Mouse (Mus musculus) heart, adult 8-10 months (tissue): ENCODE results near the gene Abhd10. TPM values are rescaled to one million over a fixed set of nuclear protein-coding genes. Genes with fewer than 3 reads are reported as not detected.

ENCODE experiments used
- DNase-seq: peaks from one replicate; pipeline ENCODE4 v3.0.0; 2022; ENCODE audit warnings: low spot score
- total RNA-seq, 4 experiments: library from RNA; stranded (reverse); gene quantifications; 2 replicates each; pipeline ENCODE4 v1.2.4; 2022

Abhd10 gene
- total RNA-seq: 10 to 100 TPM; 16.5 to 20.8 (median 17.1) TPM

DNA sequence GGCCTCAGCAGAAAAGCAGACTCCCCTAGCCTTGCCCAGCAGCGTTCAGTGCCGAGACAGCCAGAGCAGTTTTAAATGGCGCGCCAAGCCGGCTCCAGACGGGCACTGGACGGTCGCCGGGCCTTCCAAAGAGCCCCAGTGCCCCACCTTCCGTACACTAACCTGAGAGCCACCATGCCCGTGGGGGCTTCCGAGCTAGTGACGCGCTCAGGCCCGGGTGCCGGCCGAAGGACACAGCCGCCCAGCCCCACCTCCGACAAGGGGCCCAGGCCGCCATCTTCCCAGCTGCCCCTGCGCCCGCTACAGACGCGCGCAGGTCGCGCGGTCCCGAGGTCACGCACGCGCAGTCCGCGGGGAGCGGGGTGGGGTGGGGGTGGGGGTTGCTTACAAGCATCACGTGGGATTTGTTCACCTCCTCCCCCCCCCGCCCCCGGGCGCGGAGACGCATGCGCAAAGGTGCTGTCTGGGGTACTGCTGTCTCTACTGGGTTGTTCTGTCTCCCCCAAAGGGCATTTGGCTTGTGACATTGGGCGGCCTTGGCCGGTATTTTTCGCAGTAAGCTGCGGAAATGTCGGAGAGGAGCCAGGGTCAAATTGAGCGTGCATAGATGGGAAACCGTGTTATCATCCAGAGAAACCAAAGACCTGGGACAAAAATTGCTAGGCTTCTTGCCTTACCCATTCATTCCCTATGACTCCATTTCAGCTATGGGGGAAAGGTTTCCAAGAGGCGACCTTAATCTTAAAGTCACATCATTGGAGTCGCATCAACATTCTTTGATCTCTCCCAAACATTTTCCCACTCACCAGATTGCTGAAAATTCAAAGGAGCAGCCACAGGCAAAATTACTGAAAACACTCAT is at the start of gene Abhd10:
Gene Abhd10 (minus strand): TSS at position 341 of the 862 bp plus-strand sequence.
- DNase-seq: peak; percentile 94

DNA sequence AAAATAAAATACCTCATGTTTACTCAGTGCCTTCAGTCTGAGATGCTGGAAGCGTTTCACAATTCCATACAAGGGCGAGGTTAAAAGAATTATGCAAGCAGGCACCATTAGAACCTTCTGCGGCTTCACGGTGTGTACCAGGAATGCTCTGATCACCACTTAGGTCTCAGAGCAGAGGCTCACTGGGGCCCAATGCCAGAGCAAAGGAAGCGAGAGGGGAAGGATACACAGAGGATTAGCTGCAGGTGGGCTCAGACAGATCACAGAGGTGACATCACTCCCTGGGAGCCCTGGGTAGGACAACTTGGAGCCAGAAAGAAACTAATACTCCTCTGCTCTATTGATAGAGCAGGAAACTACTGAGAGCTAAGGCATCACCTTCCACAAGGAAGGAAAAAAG is 48.5 kb upstream of the Abhd10 start:
- no peak for DNase-seq

DNA sequence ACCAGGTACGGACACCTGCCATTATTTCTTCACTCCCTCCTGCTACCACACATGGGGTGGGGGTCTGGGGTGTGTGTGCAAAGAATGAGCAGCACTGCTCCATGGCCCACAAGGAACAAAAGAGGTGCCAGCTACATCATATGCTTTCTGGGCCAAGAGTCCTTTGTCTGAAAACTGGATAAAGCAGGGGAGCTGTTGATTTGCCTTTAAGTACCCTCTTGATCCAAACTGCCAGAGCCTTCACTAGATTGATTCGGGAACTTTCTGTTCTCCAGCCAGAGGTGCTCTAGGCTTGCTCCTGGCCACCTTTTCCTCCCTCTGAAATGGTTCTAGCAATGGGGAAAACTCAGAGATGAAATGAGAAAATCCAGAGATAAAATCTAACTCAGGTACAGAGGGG is 46.6 kb upstream of the Abhd10 start:
- DNase-seq: no peak

DNA sequence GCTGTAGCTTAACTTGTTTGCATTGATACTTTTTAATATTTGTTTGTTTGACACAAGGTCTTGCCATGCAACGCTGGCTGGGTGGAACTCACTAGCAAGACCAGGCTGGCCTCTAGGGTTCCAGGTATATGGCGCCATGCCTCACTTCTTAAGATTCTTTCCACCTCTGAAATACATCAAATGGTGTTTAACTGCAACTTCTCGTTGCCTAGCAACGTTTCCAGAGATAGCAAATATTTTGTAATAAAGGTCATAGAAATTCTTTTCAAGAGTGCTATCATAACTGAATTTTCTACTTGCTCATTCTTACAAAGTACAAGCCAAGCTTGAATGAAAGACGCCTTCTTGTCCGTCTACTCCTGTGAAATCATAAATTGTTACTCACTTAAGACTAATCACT is 44.9 kb upstream of the Abhd10 start:
- DNase-seq: no peak

DNA sequence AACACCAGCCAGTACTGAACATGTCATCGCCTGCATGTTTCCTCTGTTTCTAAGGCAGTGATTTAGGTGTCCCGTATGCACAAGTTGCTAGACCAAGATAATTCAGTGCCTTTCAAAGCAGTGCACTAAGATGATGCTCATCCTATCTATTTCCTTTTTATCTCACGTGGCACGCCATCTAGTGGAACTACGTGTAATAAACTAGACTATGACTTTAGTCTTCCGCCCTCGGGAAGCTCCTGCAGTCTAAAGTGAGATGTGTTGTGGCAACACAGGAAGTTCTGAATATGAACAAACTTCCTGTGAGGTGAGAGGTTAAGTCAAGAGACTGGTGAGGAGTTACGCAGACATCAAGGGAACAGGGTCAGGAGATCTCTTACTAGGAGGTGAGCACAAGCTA is 43.9 kb upstream of the Abhd10 start:
- no peak for DNase-seq

DNA sequence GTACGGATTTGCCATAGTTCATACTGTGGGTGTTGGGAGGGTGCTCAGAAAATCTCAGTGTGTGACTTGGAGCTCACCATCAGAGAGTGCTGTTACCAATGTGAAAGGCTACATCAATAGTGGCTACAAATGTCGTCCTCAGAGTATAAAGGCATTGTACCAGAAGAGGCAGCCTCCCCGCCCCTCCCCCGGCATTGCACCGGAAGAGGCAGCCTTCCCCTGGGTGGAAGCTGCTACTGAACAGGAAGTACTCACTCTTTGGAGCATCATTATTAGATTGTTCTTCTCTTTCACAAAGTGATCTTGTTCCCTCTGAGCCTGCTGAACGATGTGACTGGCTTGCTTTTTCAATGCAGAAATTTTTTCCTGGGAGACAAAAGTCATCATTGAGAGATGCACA is 37.2 kb upstream of the Abhd10 start:
- no peak for DNase-seq

DNA sequence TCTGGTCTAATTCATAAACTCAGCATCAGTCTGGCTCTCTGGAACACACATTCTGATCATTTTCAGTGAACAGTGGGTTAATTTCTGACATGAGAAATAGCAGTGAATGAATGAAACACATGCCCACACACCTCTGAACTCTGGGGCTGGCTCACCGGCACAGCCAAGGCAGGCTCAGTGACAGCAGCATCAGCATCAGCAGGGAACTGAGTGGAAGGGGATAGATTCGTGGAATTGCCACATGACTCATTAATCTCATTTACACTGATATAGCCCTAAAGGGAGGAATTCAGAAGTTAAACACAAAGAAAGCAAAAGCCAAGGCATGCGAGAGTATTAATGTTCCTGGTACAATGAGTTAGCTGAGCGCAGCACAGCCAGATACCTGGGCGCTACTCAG is 32.1 kb upstream of the Abhd10 start:
- DNase-seq: no peak

DNA sequence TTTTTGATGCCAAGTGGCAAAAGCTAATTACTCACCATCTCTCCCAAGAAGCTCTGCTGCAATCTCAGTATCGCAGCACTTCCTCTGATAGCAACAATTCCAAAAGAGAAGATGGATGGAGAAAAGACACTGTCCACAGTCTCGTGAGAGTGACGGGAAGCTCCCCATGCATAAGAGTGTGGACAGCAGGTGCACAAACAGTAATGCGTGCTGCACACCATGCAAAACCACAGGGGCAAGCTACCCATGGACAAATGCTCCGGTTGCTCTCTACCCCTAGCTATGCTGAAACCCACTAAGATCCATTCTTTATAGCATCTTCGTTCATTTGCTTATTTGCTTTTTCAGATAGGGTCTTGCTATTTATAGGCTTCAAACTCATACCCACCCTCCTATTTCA is 28.2 kb upstream of the Abhd10 start:
- no peak for DNase-seq

DNA sequence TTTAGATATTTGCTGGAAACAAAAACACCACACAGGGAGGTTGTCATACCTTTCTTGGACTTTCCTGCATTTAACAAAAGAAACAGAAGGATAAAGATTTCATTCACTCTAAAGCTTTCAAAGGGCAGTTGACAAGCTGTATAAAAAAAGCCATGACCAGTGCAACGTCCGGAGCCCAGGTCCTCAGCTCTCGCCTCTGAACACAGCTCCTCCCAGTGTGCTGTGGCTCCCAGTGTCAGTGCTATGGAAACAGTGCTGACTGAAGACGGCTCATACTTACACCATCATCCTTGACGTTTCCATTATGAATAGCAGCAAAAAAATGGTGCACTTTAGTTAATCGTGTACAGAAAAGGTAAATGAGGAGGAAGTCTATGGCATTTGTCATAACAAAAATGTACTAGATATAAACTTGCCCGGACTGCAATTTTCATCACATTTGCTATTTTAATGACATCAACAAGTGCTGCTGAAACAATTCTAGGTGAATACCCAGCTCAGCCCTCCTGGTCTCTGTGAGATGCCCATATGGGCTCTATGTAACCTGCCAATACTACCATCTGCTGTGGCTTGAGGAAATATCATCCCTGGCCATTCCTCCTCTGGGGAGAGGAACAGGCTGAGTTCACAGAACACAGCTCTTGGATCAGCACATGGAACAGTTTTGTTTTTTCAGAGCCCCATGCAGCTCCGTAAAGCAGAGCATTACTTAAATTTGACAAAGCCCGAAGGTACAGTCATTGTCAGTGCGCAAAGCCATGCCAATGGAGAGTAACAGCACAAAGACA is 25.3 kb upstream of the Abhd10 start:
- no peak for DNase-seq

DNA sequence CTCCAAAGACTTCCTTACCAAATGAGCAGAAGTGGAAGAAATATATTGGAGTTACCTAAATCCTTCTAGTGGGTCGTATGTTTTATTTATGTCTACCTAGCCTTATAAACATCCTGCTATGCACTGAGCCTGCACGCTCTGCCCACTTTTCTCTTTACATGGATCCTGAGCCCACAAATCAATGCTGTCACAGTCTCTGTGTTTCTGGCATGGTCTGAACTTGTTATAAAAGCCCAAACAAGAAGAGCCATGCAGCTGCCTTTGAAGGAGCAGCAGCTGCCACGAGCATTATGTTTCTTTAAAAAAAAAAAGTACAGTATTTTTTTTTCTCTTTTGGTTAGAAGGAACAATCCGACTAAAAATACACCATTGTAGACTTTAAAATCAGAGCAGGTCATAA is 24.7 kb upstream of the Abhd10 start:
- no peak for DNase-seq

DNA sequence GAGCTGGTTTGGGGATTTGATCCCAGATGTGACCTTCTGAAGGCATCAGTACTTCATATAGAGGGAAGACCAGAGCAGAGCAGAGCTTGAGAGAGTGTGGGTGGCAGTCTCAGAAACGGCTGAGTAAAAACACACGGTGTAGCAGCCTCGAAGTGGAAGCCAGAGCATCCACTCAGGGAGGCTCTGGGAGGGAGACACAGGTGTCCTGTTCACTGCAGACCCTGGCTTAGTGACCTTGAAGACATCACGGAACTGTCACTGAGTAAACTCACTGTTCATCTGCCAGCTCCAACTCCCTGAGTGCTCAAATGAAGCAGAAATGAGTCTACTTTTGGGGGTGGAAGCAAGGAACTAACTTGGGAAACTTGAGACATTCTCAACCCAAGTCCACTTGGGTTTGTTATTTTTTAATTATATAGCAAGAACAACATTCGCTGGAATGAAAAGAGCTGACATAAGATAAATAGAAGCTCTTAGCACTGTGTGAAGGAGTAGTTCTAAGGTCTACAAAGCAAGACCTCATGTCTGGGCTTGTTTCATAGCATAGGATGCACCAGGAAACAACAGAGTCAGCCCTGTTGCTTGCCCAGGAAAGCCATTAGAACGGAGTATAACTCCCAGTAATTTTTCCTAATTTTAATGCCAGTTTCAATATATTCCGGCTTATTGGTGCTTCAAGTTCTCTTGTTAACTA is 23.2 kb upstream of the Abhd10 start:
- no peak for DNase-seq

DNA sequence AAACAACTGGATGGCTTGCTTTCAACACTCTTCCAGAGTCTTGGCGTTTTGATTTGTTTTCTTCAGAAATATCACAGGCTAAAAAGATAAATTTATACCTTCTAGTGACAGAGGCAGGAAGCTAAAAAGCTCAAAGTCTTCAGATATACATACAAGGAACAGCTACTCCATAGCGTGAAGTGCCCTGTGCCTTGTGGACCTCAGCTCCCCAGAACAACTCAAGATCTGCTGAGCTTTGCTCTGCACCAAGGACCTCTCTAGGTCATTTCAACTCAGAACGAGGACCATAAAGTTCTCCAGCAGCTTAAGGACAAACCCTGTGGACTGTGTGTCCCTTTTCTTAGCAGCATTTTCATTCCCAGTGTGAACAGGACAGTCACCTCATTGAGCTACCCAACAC is 22.3 kb upstream of the Abhd10 start:
- DNase-seq: no peak

DNA sequence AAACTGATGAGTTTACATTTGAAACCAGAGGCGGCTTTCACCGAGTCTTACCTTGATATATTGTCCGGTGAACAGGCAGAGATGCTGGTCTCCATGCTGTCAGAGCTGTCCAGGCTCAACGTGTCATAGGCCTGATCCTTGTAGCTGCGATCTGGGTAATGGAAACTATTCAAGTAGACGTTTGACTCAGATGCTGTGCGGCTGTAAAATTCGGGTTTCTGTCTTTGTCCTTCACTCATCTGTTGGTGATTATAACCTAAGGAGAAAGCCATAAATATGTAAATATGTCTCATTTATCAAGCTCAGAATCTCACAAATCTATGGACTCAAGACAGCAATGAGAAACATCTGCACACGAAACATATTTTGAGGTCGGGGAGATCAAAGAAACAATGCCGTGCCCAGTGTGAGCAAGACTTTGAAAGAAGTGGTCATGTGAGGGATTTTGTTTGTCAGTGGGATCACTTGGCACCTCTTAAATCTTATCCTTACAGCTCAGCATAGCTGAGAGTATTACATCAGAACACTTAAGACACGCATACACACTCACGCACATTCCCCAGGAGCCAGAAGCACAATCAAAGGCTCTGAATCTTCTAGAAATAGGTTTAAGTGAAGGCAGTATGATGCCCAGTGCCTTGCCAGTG is 20.2 kb upstream of the Abhd10 start:
- DNase-seq: no peak

DNA sequence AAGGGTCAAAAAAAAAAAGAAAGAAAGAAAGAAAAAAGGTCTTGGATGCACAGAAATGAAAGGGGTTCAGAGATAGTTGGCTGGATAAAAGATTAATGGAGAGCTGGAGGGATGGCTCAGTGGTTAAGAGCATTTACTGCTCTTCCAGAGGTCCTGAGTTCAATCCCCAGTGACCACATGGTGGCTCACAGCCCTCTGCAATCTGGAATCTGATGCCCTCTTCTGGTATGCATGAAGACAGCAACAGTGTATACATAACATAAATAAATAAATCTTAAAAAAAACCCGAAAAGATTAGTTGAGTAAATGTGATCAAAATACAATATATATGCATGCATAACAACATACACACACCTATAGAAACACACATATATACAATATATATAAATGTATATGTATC is 18.7 kb upstream of the Abhd10 start:
- no peak for DNase-seq

DNA sequence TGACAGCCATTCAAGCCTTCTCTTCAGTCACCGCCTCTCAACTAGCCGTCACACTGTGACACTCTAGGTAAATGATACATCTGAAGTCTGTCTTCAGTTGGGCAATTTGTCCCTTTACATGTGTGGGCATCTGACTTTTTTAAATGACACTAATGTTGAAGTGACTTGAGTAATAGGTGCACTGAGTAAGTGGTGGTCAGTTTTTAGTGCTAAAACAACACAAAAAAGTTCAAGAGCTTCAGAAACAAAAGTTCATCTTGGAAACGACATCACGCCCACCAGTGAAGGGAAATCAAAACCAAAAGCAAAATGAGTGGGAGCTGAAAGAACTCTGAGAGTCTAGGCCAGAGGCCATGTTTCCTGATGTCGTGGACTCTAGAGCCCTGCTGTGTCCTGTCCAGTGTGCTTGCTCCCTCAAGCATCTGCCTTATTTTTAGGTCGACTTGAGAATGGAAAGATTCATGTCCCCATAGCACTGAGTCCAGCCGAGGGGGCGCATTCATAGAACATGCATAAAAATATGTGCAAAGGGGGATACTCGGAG is 16.0 kb upstream of the Abhd10 start:
- peak; percentile 34 for DNase-seq

DNA sequence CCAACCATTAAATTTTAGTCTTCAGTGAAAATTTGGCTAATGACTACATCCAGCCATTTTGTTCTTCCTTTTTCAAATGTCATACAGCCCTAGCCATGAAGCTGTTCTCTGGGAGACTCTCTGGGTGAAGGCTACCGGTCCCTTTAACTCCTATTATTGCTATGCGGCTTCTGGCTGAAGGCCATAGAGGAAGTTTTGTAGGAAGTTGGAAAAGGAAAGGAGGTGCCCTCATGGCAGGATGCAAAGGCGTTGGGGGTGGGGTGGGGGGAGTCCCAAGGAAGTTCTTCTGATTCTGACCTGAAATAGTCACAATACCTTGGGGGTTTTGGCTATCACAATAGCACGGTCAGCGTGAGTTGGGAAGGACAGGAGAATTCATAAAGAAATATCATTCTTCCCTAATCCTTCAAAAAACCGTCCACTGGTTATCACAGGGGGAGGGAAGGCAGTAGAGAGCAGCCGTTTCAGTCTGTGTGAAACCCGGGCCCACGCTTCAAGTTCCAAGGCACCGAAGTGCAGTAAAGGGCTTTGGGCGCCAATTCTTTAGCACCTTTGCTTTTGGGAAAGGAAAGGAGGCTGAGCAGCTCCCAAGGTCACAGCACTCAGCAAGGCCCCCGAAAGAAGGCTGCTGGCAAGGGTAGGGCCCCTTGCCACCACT is 14.8 kb upstream of the Abhd10 start:
- DNase-seq: peak; percentile 85

DNA sequence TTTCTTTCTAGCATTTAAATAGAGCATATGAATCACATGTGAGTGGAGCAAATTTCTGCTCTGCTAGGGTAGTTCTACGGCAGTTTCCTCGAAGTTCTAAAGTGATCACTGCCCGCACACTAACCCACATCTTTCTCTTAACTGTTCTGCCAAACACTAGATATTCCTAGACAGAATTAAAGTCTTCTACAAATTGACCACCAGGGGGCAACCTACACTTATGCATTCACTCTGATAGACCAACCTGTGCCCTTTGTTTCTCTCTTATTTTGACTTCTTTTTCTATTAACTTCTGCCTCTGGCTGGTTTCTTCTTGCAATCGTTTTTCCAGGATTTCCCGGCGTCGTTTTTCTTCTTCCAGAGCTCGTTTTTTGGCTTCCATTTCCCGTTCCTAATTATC is 14.1 kb upstream of the Abhd10 start:
- DNase-seq: peak; percentile 83

DNA sequence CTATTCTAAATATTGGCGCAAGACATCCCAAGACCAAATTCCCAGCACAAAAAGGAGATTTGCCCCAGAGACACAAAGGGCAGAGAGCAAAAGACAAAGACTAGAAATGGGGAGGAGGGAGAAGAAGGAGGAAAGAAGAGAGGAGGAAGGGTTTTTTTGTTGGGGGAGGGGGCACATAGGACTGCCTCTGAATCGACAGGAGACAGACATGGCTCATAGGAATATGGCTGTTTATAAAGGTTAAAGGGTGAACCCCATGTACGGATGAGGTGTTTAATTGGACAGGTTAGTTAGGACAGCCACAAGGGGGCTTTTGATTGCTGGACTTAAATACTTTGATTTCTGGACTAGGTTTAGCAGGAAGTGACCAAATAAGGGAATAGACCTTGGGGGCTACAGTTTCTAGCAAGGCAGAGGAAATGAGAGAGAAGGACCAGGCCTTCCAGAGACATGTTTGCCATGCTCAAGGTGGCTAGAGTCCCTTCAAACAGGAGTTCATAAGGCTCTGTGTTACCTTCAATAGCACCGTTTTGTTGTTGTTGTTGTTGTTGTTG is 913 bp upstream of the Abhd10 start:
- DNase-seq: no peak

DNA sequence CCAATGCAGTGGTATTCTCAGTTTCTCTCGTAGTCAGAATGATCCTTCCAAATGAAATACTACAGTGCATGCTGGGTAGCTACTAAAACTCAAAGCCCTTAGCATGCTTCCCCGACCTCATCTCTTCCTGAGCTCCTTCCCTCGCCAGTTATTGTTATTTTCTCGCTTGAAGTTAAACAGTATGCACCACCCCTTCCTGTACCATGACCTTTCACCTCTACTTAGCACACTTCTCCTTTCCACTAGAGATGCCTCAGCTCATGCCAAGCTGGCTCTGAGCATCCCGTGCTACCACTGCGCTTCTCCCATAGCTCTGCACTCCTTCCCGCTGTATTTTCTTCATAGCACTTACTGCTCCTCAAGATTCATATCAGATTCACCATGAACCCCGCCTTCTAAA is 4.9 kb downstream of the Abhd10 start:
- DNase-seq: no peak

DNA sequence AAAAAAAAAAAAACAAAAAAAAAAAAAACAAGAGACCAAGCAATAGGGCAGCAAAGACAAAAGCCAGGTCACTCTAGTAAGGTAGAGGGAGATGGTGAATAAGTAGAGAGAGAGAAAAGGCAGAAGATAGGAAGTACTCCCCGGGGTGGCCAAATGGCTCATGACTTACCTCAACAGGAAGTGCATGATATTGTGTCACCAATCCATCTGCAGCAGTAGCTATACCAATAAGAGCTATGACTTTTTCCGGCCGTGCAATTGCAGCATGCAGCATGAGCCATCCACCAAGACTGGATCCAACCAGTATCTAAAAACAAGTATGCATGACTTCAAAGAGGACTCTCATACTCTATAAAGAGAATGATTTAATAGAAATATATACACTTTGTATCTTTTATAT is 6.0 kb downstream of the Abhd10 start:
- no peak for DNase-seq

DNA sequence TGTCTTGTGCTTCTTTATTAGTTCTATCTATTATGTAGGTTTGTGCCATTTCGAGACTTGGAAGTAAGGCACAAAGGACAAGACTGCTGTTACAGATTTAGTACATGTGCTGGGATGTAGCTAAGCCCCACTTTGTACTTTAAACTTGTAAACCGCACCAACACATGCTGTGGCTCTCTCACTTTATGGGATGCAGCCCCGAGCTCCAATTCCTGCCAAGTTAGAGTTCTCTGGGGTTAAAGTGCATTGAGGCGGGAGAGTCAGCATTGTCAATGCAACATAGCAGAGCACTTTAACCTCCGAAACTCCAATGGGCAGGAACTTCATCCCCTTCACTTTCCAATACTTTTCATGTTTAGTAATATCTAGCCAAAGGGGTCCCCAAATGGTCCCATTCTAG is 13.6 kb downstream of the Abhd10 start:
- no peak for DNase-seq
